Mouse (Mus musculus) layer of hippocampus, adult 11-12 months (tissue): ENCODE results near the gene Osbpl11.
"Not testable (repeated sequence)": the region's sequence is repeated elsewhere in the genome, so short reads cannot be mapped to it uniquely, and the experiment has no call there.

Experiments used
- DNase-seq: peaks from one replicate; pipeline ENCODE4 v3.0.0; 2022; ENCODE audit warnings: low spot score

Osbpl11 gene

DNA sequence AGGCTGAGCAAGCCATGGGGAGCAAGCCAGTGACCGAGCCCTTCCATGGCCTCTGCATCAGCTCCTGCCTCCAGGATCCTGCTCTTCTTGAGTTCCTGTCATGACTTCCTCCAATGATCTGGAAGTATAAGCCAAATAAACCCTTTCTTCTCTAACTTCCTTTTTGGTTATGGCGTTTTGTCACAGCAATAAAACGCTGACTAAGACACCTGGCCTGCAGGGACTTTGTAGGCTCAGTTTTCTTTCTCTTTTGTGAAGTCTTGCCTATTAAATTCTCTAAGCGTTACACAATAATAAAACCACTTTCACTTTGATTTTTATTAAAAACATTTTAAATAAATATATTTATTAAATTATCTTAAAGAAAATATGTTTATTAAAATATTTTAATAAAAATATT is 7.1 kb upstream of the Osbpl11 start:
- DNase-seq, result no peak

DNA sequence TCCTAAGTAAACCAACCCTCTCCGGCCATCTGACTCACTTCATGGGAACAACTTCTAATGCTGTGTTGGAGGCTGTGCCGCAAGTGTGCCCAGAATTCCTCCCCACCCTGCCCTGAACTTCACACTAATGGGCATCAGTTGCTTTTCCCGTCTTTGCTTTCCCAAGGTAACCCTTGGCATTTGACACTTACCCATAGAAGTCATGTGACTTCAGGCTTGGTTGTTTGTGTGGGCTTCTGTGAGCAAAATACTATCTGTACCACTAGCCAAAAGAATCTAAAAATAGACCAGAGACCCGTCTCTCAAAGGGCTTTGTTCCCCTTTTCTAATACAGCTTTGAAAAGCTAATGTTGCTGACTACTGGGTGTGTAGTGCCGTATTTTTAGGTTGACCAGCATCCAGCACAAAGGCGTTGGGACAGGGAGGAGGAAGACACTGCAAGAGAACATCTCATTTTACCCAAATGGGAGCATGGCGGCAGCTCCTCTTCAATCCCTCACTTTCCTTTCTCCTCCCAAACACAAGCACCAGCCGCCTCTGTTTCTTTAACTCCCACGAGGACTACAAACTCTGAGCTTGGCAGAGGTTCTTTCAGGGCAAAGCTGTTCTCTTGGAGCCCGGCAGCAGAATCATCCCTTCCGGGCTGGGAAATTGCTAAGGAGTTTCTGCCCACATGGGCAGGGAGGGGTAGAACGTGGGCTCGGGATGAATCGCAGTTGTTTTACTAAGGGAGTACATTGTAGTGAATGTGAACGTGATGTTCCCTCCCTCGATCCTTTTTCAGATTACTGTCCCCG is 6.4 kb upstream of the Osbpl11 start:
- peak; percentile 73 for DNase-seq

DNA sequence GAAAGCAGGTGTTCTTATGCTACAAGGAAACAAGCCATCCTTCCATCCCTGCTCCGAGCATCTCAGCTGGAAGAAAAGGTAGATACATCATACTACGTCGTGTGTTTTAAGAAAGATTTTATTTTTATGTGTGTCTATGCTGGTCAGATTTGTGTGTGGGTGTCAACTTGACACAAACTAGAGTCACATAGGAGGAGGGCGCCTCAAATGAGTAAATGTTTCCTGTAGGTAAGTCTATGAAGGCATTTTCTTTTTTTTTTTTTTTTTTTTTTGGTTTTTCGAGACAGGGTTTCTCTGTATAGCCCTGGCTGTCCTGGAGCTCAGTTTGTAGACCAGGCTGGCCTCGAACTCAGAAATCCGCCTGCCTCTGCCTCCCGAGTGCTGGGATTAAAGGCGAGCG is 5.6 kb upstream of the Osbpl11 start:
- DNase-seq, result not testable (repeated sequence)

DNA sequence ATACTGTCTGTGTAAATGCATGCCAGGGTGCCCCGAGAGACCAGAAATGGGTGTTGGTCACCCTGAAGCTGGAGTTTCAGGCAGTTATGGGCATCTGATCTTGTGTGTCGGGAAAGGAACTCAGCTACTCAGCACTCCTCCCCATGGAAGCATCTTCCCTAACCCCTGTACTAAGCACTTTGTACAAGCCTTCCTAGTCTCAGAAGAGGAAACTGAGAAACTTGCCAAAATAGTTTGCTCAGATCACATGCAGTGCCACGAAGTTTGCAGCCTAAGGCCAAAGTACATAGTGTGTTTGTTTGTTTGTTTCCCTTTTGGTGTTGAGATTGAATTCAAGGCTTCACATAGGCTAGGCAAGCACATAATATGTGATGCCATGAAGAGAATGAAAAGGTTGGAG is 5.0 kb upstream of the Osbpl11 start:
- DNase-seq, result no peak

DNA sequence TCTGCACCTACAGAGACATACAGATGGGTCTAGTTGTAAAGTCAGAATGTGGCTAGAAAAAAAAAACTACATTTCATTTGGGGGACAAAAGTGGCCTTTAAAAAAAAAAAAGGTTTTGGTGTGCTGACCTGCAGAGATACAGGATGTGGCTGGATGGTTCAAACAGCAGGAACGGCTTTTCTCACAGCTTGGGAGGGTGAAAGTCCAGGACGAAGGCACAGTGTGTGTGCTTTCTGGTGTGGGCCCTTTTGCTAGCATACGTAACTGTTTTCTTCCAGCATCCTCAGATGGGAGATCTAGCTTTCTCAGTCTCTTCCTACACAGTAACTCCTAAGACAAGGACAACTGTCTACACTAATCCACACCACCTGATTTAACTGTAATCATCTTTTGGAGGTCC is 4.1 kb upstream of the Osbpl11 start:
- DNase-seq, result no peak

DNA sequence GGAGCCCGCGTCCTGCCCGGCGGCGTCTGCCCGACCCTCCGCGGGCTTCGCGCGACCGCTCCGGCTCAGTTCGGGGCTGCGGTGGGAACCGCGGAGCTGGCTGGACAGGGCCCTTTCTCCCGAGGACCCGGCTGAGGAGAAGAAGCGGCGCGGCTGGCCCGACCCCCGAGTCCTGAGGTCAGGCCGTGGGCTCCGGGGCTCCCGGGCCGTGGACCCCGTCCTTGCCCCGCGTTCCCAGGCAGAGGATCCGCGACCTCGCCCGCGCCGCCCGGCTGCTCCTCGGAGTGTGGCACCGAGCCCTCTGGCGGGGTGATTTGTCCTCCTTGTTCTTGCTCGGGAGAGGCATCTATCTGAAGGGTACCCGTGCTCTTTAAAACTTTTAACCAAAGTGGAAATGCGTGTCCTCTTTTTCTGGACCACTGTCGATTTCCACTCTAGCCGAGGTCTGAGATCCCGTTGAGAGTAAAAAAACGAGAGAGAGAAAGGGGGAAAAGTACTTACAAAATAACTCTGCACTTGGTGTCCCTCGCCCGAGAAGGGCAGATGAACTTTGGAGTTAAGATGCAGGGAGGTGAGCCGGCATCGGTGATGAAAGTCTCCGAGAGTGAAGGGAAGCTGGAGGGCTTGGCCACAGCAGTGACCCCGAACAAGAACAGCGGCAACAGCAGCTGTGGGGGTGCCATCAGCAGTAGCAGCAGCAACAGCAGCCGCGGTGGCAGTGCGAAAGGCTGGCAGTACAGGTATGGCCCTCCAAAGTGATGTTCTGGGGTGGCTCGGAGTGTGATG is 583 bp downstream of the Osbpl11 start:
- peak; percentile 38 for DNase-seq

DNA sequence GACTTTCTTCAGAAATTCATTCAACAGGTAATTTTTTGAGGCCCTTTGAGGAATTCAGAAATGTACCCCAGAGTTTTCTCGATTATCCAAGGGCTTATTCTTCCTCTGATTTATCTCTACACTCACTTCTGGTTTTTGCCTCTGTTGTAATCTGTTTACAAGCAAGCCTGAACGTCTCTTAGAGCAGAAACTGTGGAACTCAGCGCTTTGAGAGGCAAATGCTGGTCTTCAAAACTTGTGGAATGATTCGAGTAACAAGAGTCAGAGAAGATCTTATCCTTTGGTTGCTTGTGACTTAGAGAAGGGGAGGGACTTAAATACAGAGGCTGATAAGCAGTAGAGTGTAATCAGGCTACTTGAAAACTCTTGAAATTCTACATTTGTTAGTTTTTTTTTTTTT is 1.3 kb downstream of the Osbpl11 start:
- no peak for DNase-seq

DNA sequence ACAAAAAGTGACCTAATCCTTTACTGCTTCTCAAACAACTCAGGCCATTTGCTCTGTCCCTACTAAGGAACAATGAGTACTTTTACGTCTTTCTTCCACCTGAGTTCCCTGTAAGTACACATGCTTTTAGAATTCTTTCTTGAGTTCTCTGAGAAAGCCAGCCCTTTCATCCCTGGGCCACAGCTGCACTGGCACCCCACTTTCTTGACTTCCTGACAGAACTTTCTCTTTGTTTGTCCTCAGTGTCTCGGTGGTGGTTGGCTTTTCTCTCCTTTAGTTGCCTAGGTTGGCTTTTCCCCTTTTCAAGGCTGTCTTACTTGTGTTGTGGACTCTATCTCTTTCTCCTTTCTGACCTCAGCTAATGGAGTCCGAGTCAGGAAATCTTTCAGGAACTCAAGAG is 3.2 kb downstream of the Osbpl11 start:
- no peak for DNase-seq

DNA sequence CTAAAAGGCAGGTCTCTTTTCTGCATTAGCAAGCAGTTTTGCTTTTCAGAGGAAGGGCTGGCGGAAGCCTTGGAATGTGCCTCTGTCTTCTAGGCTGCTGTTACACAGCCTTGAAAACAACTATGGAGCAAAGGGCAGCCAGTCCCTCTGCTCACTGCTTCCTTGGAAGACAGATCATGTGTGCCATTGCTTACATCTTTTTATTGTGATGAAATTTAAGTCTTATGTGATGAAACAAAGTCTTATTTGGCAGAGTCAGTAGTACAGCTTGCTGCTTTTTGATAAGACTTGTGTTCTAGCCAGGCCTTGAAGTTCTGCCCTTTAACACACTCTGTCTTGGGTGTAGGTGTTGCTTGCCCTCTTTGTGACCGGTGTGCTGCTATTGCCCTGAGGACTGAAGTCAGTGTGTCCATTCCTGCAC is 6.8 kb downstream of the Osbpl11 start:
- DNase-seq, result no peak

DNA sequence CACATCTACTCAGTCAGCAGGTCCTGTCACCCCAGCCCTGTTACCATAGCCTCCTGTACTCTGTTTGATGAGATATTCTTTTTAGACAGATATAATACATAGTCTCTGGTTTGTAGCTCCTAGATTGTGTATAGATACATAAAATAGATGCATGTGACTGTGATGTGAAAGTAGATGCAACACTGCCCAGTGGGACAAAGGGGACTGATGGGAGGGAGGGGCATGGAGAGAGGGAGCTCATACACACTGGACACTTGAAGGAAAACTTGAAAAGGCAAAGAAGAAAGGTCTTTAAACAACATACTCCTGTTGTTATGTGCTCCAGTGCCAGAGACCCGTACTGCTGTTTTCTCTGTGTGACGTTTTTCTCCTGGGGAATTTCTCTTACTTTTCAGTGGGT is 7.4 kb downstream of the Osbpl11 start:
- no peak for DNase-seq

DNA sequence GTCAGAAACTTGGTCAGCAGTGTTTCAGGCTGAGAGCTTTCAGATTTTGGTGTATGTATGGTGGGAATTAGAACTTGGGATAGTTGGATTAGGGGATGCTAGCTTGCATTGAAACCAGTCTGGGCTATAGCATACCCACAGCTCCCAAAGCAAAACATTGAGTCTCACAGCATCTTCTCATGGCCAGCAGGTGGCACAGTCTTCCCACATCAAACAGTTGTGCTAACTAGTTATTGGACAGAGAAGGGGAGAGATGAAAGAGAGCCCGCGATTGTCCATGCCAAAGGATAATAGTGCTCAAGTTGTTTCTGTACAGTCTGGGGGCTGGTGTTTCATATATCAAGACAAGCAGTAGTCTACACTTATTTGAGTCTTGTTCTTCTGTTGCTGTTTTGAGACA is 8.8 kb downstream of the Osbpl11 start:
- DNase-seq, result peak; percentile 63

DNA sequence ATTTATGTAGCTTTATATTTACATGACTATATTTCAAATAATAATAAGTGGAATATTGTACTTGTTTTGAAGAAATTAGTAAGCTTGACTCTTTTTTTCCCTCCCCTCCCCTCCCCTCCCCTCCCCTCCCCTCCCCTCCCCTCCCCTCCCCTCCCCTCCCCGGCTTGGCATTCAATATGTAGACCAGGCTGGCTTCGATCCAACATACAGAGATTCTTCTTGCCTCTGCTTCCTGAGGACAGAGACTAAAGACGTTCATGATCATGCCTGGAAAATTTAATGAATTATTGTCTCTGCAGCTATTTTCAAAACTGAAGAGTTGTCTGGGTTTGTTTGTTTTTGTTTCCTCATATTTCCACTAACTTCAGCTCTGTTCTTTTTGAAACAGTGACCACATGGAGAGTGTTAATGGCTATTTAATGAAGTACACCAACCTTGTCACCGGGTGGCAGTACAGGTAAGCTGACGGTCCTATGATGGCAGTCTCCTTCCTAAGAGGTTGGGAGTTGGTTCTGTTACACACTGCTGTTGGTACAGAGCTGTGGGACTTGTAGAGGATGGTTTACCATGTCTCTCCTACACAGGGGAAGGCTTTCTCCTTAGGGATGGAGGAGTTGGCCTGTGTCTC is 10.9 kb downstream of the Osbpl11 start:
- DNase-seq, result no peak

DNA sequence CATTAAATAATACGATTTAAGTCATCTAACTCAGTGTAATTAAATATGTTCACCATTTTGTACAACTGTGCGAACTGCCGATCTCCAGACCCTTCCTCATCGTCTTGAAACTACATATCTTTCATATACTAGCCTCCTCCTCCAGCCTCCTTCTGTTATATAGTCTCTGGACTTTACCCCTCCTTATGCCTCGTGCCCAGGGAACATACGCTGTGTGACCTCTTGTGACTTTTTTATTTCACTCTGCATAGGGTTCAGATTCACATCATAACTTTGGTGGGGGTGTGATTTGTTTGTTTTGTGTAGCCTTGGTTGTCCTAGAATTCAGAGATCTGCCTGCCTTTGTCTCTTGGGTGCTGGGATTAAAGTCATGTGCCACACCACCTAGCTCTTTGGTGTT is 11.7 kb downstream of the Osbpl11 start:
- no peak for DNase-seq

DNA sequence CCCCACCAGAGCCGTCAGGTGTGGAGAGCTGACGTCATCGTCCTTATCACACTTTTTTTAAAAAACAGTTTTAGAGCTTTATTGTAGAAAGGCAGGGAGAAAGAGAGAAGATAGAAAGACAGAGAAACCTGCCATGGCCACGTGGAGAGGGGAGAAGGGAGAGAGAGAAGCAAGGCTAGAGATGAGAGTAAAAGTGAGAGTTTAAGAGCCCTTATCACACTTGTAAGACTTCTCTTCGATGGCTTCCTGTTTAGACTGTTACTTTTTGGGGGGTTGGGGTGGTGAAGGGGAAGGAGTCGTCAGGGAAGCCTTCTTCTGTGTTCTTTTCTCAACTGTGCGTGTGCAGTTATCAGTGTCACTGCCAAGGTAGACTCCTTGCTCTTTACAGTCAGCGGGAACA is 15.7 kb downstream of the Osbpl11 start:
- DNase-seq, result no peak

DNA sequence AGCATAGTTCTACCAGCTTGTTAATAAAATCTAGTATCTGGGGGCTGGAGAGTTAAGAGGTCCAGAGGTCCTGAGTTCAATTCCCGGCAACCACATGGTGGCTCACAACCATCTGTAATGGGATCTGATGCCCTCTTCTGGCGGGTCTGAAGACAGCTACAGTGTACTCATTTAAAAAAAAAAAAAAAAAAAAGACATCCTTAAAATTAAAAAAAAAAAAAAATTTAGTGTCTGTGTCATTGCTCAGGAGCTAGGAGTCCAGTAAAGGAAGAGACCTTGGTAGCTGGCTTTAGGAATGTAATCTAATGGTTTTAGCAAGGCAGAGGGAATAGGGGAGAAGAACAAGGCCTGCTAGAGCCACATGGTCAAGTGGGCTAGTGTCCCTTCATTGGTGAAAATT is 25.9 kb downstream of the Osbpl11 start:
- no peak for DNase-seq

DNA sequence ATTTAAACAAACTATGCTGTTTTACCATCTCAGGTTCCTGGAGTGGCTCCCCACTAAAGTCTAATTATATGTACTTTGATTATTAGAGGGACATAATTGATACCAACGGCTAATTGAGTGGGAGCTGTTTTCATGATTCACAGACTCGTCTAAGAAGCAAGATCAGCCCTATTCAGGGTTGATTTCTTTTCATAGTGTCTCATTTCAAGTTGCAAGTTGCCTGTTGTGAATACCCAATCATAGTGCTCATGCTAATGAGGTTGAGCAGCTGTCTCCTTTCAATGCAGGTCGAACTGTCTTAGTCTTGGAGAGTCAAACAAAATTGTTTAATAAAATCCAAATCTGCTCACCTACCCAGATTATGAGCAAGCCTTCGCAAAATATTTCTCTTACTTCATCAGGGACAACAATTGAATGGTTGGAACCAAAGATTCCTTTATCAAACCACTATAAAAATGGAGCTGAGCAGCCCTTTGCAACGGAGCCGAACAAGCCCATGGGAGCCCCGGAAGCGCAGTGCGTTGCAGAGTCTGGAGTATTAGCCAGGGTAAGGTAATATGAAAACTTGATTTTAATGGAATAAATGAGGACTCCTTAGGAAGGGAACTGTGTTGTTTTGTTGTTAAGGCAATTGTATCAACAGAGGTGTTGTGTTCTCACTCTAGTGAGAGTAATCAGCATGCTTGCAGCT is 31.6 kb downstream of the Osbpl11 start:
- no peak for DNase-seq

DNA sequence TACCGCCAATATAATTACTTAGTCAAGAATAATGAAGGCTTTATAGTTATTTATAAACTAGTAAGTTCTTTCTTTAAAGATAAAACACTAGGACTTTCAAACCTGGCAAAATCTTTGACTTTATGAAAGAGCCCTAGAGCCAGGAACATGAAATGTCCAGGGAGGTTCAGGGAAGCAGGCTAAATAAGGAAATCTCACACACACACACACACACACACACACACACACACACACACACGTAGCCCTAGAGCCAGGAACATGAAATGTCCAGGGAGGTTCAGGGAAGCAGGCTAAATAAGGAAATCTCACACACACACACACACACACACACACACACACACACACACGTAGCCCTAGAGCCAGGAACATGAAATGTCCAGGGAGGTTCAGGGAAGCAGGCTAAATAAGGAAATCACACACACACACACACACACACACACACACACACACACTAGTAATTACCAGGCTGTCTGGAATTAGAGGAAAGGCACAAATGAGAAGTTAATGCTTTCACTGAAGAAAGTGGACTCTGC is 32.7 kb downstream of the Osbpl11 start:
- DNase-seq, result not testable (repeated sequence)

DNA sequence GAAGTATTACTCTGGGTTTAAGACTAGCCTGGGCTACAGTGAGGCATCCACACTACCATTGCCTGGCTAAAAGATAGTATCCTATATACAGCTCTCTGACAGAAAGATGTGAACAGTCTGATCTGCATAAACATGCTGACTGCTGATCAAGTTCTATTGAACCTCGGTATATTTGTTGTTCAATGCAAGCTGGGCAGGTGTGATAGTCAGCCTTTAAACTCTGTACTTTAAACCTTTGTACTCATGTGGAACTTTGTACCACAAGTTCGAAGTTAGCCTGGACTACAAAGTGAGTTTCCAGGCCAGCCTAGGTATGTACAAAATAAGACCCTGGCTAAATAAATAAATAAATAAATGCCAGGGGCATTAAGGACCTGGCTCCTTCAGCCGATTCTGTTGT is 37.6 kb downstream of the Osbpl11 start:
- DNase-seq, result no peak

DNA sequence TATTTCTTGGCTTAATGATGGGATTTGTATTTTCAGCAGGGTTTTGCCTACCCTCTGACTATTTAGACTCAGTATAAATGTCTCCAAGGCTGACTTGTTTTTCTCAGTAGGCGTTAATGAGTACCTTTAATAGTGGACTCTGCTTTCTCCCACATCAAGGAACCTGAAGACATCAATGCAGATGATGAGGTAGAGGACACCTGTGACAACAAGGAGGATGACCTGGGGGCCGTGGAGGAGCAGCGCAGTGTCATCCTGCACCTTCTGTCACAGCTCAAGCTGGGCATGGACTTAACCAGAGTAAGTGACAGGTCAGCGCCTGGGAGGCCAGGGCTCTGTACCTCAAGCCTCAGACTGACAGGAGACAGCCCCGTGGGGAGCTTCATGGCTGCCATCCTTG is 39.5 kb downstream of the Osbpl11 start:
- DNase-seq, result no peak

DNA sequence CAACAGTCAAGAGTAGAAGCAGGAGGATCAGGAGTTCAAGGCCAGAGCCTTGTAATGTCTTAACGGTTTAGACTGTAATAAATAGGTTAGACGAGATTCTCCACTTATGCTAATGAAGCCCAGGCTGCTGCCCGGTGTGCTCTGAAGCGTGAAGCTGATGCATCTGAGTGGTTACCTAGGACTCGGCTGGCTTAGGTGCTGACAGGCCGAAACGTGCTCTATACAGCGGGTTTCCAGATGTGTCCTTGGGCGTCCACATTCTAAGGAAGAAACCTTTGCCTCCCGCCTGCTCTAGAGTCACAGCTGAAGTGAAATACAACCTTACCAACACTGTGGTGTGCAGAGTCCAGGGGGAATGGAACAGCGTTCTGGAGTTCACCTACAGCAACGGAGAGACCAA is 49.3 kb downstream of the Osbpl11 start:
- DNase-seq, result no peak

DNA sequence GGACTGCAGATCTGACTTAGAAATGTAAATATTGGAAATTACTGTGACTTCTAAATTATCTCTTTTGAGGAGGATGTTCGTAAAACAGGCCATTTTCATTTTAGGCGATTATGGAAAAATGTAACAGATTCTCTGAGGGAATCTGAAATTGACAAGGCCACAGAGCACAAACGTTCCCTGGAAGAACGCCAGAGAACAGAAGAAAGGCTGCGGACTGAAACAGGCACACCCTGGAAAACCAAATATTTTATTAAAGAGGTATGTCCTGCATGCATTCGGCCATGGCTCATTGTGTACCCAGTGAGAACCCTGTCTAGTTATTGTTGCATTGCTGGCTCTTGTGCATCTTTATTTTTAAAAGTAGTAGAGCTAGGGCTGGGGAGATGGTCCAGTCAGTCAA is 51.3 kb downstream of the Osbpl11 start:
- no peak for DNase-seq

DNA sequence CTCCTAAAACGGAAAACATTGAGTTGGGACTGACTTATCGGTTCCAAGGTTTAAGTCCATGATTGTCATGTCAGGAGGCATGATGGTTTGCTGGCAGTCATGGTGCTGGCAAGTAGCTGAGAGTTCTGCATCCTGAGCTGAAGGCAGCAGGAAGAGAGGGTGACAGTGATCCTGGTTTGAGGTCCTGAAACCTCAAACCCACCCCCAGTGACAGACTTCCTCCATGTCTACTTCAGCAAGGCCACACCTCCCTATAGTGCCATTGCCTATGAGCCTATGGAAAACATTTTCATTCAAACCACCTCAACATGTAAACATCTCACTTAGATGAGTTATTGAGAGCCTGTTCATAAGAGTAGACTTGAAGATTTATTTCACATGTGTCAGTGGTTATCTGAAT is 54.4 kb downstream of the Osbpl11 start:
- no peak for DNase-seq
